Mouse (Mus musculus): ENCODE data around the gene Vezt.

GRCm38 (mm10) chr10:93915531-93916275, 119.9 kb downstream of the Vezt start:
- TF ChIP-seq CTCF (IDR thresholded peaks at IDR 0.05; ENCODE audit: low read depth, low read length) (no peak), POLR2A (IDR thresholded peaks at IDR 0.05; ENCODE audit: extremely low read depth, insufficient read depth, low read length) (no peak)
